Mouse (Mus musculus) layer of hippocampus, postnatal 25 days (tissue): Measurements from ENCODE around the gene Tgfbi. TPM values are rescaled to one million over a fixed set of nuclear protein-coding genes. Genes with fewer than 3 reads are reported as not detected.

Experiments
- DNase-seq, 2 experiments: peaks; one replicate each; pipeline ENCODE4 v3.0.0; 2022; ENCODE audit warnings: mixed read lengths in 2 of 2, low spot score in 1 of 2; ENCODE audit errors: extremely low spot score in 1 of 2
- total RNA-seq, 2 experiments: library from RNA; stranded (reverse); gene quantifications; 2 replicates each; pipeline ENCODE4 v1.2.3; 2021

The Tgfbi gene
- total RNA-seq, 2 experiments from 2014 or later, result 3.1 to 3.8 TPM

- no peak for DNase-seq
Measured at GRCm38 (mm10) chr13:56597296-56597695, 12.0 kb upstream of the Tgfbi start.

DNA sequence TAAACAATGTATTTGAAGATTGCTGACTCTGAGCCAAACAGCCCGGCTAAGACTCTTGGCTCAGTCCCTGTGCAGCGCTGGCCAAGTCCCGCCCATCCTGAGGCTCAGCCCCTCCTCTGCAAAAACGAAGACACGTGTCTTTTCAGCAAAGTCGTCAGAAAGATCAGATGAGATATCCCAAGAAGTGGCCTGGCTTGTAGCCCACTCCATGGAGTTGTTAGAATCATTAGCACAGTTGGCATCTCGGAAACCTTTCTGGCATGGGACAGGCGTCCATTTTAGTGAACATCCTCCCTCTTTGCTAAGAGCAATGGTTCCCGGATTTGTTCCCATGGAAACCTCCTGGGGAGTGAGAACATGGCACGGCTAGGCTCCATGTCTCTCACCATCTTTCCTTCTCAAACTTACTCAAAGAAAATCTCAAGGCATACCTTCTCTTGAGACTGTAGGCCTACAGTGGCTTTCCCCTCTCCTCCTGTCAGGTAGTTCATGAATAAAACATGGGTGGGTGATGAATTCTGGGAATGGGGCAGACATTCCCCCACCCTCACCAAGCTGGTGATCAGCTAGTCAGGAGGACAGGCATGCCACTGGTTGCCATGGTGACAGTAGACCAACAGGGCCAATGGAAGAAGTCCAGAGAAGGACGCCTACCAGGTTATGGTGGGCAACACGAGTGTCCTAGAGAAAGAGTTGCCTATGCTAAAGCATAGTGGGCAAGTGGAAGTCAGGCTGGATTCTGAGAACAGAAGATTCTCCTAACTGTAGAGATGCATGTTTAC lies 11.3 kb upstream of the Tgfbi start:
- no peak for DNase-seq

- DNase-seq, result no peak
Measured at GRCm38 (mm10) chr13:56599511-56599910, 9.8 kb upstream of the Tgfbi start.

DNA sequence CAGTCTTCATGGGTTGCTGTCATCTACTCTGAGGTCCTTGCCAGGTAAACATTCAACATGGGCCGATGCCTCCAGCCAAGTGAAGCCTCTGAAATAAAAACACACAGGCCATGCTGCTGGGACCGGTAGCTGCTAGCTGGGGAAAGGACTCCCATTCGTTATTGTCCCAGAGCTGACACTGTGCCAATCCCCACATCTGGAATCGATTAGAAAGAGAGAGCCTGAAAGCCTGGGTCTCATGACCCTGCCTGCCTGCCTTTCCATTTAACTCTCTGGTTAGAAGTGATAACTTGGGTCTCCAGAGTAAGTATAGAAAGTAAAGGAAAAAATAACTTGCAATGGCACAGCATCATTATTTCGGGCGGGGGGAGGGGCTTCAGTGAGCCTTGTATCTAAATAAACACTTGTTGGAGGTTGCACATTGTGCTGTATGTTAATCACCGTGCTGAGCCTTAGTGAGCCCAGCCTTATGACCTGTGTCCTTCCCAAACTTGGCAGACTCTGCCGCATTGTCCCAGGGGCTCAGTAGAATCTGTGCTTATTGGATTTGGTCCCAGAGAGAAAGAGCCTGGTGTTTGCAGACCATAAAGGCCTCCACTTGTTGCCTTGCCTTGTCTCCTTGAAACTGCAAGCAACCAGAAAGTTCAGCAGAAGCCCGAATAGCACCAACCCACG lies 9.0 kb upstream of the Tgfbi start:
- DNase-seq, result no peak

DNA sequence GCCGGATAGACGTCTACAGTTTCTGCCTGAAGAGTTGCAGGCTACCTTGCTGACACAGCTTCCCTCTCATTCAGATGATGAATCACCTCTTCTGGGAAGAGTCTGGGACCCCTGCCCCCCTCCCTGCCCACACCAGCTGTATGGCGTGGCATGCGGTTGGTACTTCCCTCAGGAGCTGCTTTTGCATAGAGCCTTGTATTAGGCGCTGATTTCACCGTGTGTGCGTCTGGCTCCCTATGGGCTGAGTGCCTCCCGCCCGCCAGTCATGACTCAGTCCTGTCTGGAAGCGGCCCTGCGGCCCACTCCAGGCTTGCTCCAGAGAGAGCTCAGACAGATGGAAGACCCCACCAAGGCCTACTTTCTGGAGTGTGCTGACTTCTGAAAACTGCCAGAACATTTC lies 8.1 kb upstream of the Tgfbi start:
- no peak for DNase-seq

GRCm38 (mm10) chr13:56605503-56605902 lies 3.8 kb upstream of the Tgfbi start:
- no peak for DNase-seq

DNA sequence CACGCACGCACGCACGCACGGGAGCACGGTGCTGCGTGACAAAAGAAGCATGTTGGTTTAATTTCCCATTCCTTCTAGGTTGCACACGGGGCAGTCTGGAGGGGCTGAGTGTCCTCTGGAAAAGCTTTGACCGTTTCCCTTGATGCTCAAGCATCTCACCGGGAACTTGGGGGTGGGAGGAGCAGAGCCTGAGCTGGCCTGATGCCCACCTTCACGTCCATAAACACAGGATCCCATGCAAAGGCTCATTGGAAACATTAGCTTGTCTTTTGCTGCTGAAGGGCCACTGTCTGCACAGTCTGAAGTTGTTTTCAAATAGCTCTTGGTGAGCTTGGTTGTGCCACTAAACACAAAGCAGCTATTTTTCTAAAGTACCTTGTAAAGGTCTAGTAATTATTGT lies 2.6 kb upstream of the Tgfbi start:
- no peak for DNase-seq

DNA sequence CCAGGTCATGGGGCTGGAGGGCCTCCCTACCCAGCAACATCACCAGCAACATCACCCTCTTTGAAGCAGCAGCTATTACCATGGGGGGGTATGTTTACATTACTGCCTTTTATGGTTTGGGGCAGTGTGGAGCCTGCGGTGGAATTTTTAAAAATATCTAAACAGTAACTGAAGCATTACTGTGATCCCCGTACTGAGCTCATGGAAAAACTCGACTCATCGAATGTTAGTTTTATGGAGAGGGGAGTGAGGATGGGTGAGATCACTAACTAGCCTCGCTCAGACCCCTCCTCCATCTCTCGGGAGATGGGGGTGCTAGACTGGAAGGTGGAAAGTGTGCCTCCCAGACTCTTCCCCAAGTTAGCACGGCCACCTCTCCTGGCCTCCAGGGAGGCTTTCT lies 2.1 kb upstream of the Tgfbi start:
- DNase-seq, result no peak

- DNase-seq, result no peak
Measured at GRCm38 (mm10) chr13:56607846-56608245, 1.5 kb upstream of the Tgfbi start.

GRCm38 (mm10) chr13:56611129-56611528 lies 1.8 kb downstream of the Tgfbi start:
- no peak for DNase-seq

- no peak for DNase-seq
Measured at GRCm38 (mm10) chr13:56611741-56612140, 2.4 kb downstream of the Tgfbi start.

- no peak for DNase-seq
Measured at GRCm38 (mm10) chr13:56612331-56612730, 3.0 kb downstream of the Tgfbi start.

GRCm38 (mm10) chr13:56613366-56613998 lies 4.2 kb downstream of the Tgfbi start:
- no peak for DNase-seq

- DNase-seq, result no peak
Measured at GRCm38 (mm10) chr13:56614768-56615167, 5.4 kb downstream of the Tgfbi start.

- DNase-seq, result no peak
Measured at GRCm38 (mm10) chr13:56615223-56615622, 5.9 kb downstream of the Tgfbi start.

DNA sequence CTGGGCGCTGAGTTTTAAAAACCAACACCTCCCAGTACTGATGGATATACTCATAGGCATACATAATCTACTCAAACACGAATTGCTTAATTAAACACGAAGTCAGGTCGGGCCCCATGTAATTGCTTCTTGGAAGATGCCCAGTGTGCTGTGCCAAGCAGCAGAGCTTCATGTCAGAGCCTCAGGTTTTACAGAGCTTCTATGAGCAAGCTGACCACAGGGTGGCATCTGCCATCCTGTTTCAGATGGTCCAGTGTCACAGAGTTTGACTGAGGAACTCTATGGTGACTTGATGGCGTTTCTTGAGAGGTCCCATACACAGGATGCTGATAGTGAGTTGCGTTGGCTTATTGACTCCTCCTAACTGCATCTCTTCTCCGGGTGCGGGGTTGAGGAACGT lies 6.5 kb downstream of the Tgfbi start:
- no peak for DNase-seq

- no peak for DNase-seq
Measured at GRCm38 (mm10) chr13:56616386-56616785, 7.1 kb downstream of the Tgfbi start.

DNA sequence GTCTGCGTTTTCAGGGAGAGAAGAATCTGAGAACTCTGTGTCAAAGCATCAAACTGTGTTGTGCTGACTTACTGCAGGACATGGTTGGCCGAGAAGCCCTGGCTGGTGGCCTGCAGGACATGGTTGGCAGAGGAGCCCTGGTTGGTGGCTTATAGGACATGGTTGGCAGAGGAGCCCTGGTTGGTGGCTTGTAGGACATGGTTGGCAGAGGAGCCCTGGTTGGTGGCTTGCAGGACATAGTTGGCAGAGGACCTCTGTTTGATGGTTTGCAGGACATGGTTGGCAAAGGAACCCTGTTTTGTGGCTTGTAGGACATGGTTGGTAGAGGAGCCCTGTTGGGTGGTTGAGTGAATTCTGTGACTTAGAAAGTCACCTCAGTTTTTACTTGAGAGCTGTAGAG lies 7.9 kb downstream of the Tgfbi start:
- no peak for DNase-seq

DNA sequence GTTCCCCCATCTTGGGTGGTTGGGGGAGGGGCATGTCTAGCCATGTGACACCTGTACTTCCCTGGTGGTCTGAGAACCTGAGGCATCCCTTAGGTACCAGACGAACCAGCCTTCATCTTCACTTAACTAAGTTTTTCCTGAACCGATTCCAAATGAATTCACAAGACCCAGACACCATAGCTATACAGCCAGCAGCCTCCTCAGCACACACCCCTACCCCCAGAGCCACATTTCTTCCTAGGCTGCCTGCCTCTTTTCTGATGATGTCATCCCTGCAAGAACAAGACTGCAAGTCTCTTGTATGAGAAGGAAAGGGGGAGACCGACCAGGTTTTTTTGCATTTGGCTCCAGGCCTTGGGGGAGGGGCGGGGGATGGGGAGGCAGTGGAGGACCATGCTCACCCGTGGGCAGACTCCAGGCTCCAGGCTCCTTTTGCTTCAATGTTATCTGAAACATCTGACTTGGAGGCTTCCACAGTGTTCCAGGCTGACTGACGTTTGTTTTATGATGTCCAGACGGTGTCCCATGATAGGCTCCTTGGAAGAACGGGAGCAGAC lies 13.0 kb downstream of the Tgfbi start:
- DNase-seq, result no peak

GRCm38 (mm10) chr13:56626524-56626923 lies 17.2 kb downstream of the Tgfbi start:
- no peak for DNase-seq

DNA sequence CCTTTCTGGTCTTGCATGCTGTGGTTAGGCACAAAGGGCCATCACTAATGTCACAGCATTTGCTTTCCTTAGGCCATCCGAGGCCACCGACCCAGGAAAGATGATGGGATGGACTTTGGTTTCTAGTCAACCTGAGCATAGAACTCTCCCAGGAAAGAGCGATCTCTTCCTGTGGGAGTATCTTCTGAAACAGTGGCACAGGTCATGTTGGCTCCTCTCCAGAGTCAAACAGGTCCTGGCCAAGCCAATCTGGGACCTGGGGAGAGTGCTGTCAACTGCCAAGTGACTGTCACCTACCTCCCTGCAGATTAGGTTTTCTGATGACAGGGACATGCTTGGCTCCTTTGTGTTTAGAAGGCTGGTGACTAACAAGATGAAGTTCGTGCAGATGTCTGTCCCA lies 20.8 kb downstream of the Tgfbi start:
- DNase-seq, result no peak
